Comparison of ENCODE assay signal across 8 mouse cellular contexts in the genomic region with DNA sequence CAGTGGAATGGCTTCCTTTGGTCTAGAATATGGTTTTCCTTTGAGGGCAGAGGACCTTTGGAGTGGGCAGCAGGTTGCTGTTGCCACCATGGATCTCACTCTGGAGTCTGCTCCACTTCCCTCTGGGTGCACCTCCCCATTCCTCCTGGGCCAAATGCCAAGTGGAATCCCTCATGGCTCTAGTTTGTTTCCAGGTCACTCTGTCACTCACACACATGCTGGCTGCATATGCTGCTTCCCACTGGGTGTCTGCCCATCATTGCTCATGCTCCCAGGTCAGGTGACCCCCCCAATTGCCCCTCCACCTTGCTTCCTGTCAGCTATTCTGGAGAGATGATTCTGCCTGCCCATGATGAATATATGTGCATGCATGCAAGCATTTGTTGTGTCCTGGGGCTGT. TPM values are rescaled to one million over a fixed set of nuclear protein-coding genes. Genes with fewer than 3 reads are reported as not detected.
DNase-seq lines count a peak whose midpoint lies in the region; ATAC-seq lines count a peak whose summit lies in the region.

No protein-coding gene starts in this region.

- no peaks in the 10 kb centered on the region for H3K27me3 ChIP-seq in hindbrain, embryonic 14.5 days (ENCODE audit: control insufficient read depth, insufficient read depth, low read length)
- H3K27me3 ChIP-seq in hindbrain, embryonic 10.5 days (ENCODE audit: insufficient read depth, poor library complexity, severe bottlenecking): no peaks in the 10 kb centered on the region
- no peaks in the 10 kb centered on the region for H3K27me3 ChIP-seq in heart, embryonic 15.5 days
- H3K27me3 ChIP-seq in lung, embryonic 16.5 days (ENCODE audit: control insufficient read depth, insufficient read depth, low read depth, low read length): no peaks in the 10 kb centered on the region

- H3K27ac ChIP-seq in hindbrain, embryonic 14.5 days: 0 out of 2 replicates have a peak overlapping the region, but pooled peaks have one; percentile 1
- H3K27ac ChIP-seq in hindbrain, embryonic 10.5 days: no peak overlapping the region
- peak overlapping the region; percentile 73 for H3K27ac ChIP-seq in heart, embryonic 15.5 days
- H3K27ac ChIP-seq in lung, embryonic 16.5 days (ENCODE audit: low read length): peak overlapping the region; percentile 24; the same call in 1 of the 2 replicates

- peaks cover 6% of the 10 kb centered on the region; the same call in 1 of the 2 replicates for H3K4me1 ChIP-seq in hindbrain, embryonic 14.5 days (replicated peaks; ENCODE audit: control insufficient read depth, insufficient read depth, low read length)
- H3K4me1 ChIP-seq in hindbrain, embryonic 10.5 days (replicated peaks): peaks cover 23% of the 10 kb centered on the region
- H3K4me1 ChIP-seq in heart, embryonic 15.5 days (replicated peaks): peaks cover 59% of the 10 kb centered on the region
- peaks cover 36% of the 10 kb centered on the region for H3K4me1 ChIP-seq in lung, embryonic 16.5 days (replicated peaks; ENCODE audit: control insufficient read depth, insufficient read depth, low read length)

- no peaks in the 10 kb centered on the region for H3K9me3 ChIP-seq in hindbrain, embryonic 14.5 days (ENCODE audit: control insufficient read depth, low read length)
- H3K9me3 ChIP-seq in hindbrain, embryonic 10.5 days: no peaks in the 10 kb centered on the region
- no peaks in the 10 kb centered on the region for H3K9me3 ChIP-seq in heart, embryonic 15.5 days (replicated peaks)
- no peaks in the 10 kb centered on the region for H3K9me3 ChIP-seq in lung, embryonic 16.5 days (ENCODE audit: control insufficient read depth, low read length)

- peak; percentile 39; the same call in 1 of the 2 replicates for ATAC-seq in hindbrain, embryonic 14.5 days (ENCODE audit: low FRiP score)
- ATAC-seq in heart, embryonic 15.5 days (replicated peaks; ENCODE audit: insufficient number of reproducible peaks, insufficient read depth, low FRiP score, low read depth): peak; percentile 25; the same call in 1 of the 2 replicates
- ATAC-seq in lung, embryonic 16.5 days (ENCODE audit: low read depth): peak; percentile 57; the same call in 1 of the 2 replicates

- DNase-seq in hindbrain, embryonic 14.5 days (ENCODE audit: low spot score): peak; percentile 42
- no peak for DNase-seq in hindbrain, embryonic 10.5 days (ENCODE audit: low spot score)
- DNase-seq in 3T3-L1 (ENCODE audit: low read depth, low spot score): peak; percentile 74
- peak; percentile 74 for DNase-seq in cerebellum, adult 8-10 months
- no peak for DNase-seq in layer of hippocampus, adult 9-10 months (ENCODE audit: low spot score)
- DNase-seq in right cerebral cortex, adult 2 months (ENCODE audit: low spot score in 2 of 2): no peak

- no peaks in the 10 kb centered on the region for H3K36me3 ChIP-seq in hindbrain, embryonic 14.5 days (replicated peaks; ENCODE audit: control insufficient read depth, insufficient read depth)
- 0 out of 2 replicates have a peak, but pooled peaks cover 3% of the 10 kb centered on the region for H3K36me3 ChIP-seq in hindbrain, embryonic 10.5 days
- H3K36me3 ChIP-seq in heart, embryonic 15.5 days: no peaks in the 10 kb centered on the region
- no peaks in the 10 kb centered on the region for H3K36me3 ChIP-seq in lung, embryonic 16.5 days (ENCODE audit: control insufficient read depth, insufficient read depth, low read length)

- H3K9ac ChIP-seq in hindbrain, embryonic 14.5 days: no peak overlapping the region
- no peak overlapping the region for H3K9ac ChIP-seq in heart, embryonic 15.5 days
- no peak overlapping the region for H3K9ac ChIP-seq in lung, embryonic 16.5 days (ENCODE audit: low read length)

- no peak overlapping the region for H3K4me3 ChIP-seq in hindbrain, embryonic 14.5 days (replicated peaks; ENCODE audit: low read length)
- H3K4me3 ChIP-seq in hindbrain, embryonic 10.5 days: no peak overlapping the region
- no peak overlapping the region for H3K4me3 ChIP-seq in heart, embryonic 15.5 days
- H3K4me3 ChIP-seq in lung, embryonic 16.5 days (ENCODE audit: low read length): no peak overlapping the region

- no peak overlapping the region for H3K4me2 ChIP-seq in hindbrain, embryonic 14.5 days (replicated peaks)
- H3K4me2 ChIP-seq in heart, embryonic 15.5 days: no peak overlapping the region
- H3K4me2 ChIP-seq in lung, embryonic 16.5 days (ENCODE audit: low read depth, low read length): no peak overlapping the region

RNA-seq across cellular contexts. Expression of gene Ell, which starts 14.5 kb away (rescaled TPM):
- 14.8 and 15.1 TPM in 2 replicates for polyA plus RNA-seq in hindbrain, embryonic 14.5 days (2014; fragmentation: Nextera tagmentation; extraction: Ambion mirVana)
- polyA plus RNA-seq in hindbrain, embryonic 10.5 days (2016; fragmentation: Nextera tagmentation; extraction: Ambion mirVana): 20.5 and 22.4 TPM in 2 replicates
- 10.8 and 15.0 TPM in 2 replicates for polyA plus RNA-seq in heart, embryonic 15.5 days (2015; fragmentation: Nextera tagmentation; extraction: Ambion mirVana)
- 19.8 and 21.4 TPM in 2 replicates for polyA plus RNA-seq in lung, embryonic 16.5 days (2015; fragmentation: Nextera tagmentation; extraction: Ambion mirVana)

RNA-seq across cellular contexts. Expression of gene Kxd1, which starts 26.0 kb away (rescaled TPM):
- polyA plus RNA-seq in hindbrain, embryonic 14.5 days (2014; fragmentation: Nextera tagmentation; extraction: Ambion mirVana): 45.4 and 46.5 TPM in 2 replicates
- 54.3 and 57.7 TPM in 2 replicates for polyA plus RNA-seq in hindbrain, embryonic 10.5 days (2016; fragmentation: Nextera tagmentation; extraction: Ambion mirVana)
- 64.5 and 68.8 TPM in 2 replicates for polyA plus RNA-seq in heart, embryonic 15.5 days (2015; fragmentation: Nextera tagmentation; extraction: Ambion mirVana)
- polyA plus RNA-seq in lung, embryonic 16.5 days (2015; fragmentation: Nextera tagmentation; extraction: Ambion mirVana): 54.0 and 55.3 TPM in 2 replicates

RNA-seq across cellular contexts. Expression of gene Fkbp8, which starts 26.2 kb away (rescaled TPM):
- polyA plus RNA-seq in hindbrain, embryonic 14.5 days (2014; fragmentation: Nextera tagmentation; extraction: Ambion mirVana): 328 and 332 TPM in 2 replicates
- polyA plus RNA-seq in hindbrain, embryonic 10.5 days (2016; fragmentation: Nextera tagmentation; extraction: Ambion mirVana): 311 and 360 TPM in 2 replicates
- polyA plus RNA-seq in heart, embryonic 15.5 days (2015; fragmentation: Nextera tagmentation; extraction: Ambion mirVana): 203 and 274 TPM in 2 replicates
- 300 and 319 TPM in 2 replicates for polyA plus RNA-seq in lung, embryonic 16.5 days (2015; fragmentation: Nextera tagmentation; extraction: Ambion mirVana)

RNA-seq across cellular contexts. Expression of gene Isyna1, which starts 40.4 kb away (rescaled TPM):
- polyA plus RNA-seq in hindbrain, embryonic 14.5 days (2014; fragmentation: Nextera tagmentation; extraction: Ambion mirVana): 86.8 and 96.6 TPM in 2 replicates
- polyA plus RNA-seq in hindbrain, embryonic 10.5 days (2016; fragmentation: Nextera tagmentation; extraction: Ambion mirVana): 158 and 159 TPM in 2 replicates
- polyA plus RNA-seq in heart, embryonic 15.5 days (2015; fragmentation: Nextera tagmentation; extraction: Ambion mirVana): 92.9 and 121 TPM in 2 replicates
- 118 and 121 TPM in 2 replicates for polyA plus RNA-seq in lung, embryonic 16.5 days (2015; fragmentation: Nextera tagmentation; extraction: Ambion mirVana)

RNA-seq across cellular contexts. Expression of gene Uba52, which starts 43.1 kb away (rescaled TPM):
- 622 and 778 TPM in 2 replicates for polyA plus RNA-seq in hindbrain, embryonic 14.5 days (2014; fragmentation: Nextera tagmentation; extraction: Ambion mirVana)
- 914 and 933 TPM in 2 replicates for polyA plus RNA-seq in hindbrain, embryonic 10.5 days (2016; fragmentation: Nextera tagmentation; extraction: Ambion mirVana)
- 684 and 768 TPM in 2 replicates for polyA plus RNA-seq in heart, embryonic 15.5 days (2015; fragmentation: Nextera tagmentation; extraction: Ambion mirVana)
- polyA plus RNA-seq in lung, embryonic 16.5 days (2015; fragmentation: Nextera tagmentation; extraction: Ambion mirVana): 917 and 987 TPM in 2 replicates

Comparison
In these comparisons a context has a peak if more than half of its experiments do, and no peak if none do; other contexts are left out.
1. DNase-seq: peak in hindbrain, embryonic 14.5 days (single experiment), 3T3-L1 (single experiment) and cerebellum, adult 8-10 months (single experiment); none in hindbrain, embryonic 10.5 days (single experiment), layer of hippocampus, adult 9-10 months (single experiment) and right cerebral cortex, adult 2 months (0 of 2).
2. Peak in every context shown above with its lines, with median percentiles within 50 percentile points of each other: ATAC-seq.